Mouse (Mus musculus): ENCODE data around the gene Sh3bp5. TPM values are rescaled to one million over a fixed set of nuclear protein-coding genes. Genes with fewer than 3 reads are reported as not detected.

The Sh3bp5 gene
- polyA plus RNA-seq, 1 experiment = 8.7 TPM

DNA sequence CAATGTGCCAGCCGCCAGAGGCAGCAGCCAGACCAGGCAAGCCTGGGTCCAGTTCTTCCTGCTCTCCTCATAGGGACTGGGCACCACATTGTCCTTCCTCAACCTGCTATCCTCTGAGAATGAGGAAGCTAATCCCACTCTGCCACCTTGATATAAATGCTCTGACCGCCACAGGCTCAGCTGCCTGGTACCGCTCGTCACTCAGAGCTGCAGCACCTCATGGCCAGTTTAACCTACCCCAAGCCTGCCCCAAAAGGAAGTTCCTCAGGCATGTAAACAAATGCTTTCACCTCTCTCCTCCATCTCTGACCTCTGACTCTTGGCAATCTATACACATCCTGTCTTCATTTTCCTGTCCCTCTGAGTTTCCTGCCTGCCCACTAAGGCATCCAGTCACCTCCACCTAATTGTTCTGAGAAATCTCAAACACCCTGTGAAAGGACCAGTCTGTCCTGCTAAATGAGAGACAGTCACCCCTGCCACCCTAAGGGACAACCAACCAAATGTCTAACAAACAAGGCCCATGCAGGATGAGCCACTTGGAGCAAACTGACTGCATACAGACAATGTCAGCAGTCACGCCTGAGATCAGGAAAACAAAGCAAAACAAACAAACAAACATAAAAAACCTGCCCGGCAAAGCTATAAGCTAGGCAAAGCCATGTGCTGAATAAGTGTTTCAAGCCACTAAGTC is 27.8 kb downstream of the Sh3bp5 start:
- no peak overlapping the region for H3K4me3 ChIP-seq (ENCODE audit: insufficient read depth, poor library complexity, severe bottlenecking)
- peaks cover 2% of the 10 kb centered on the region for H3K79me3 ChIP-seq (ENCODE audit: low read depth)
- H3ac ChIP-seq (ENCODE audit: control insufficient read depth, insufficient read length, low read depth) = no peak overlapping the region
- H3K79me2 ChIP-seq (ENCODE audit: control insufficient read depth, insufficient read depth) = peaks cover 3% of the 10 kb centered on the region
- no peaks in the 10 kb centered on the region for H3K27me3 ChIP-seq (ENCODE audit: control insufficient read depth, insufficient read depth, insufficient read length)
- no peak for TF ChIP-seq FOSL1 (IDR thresholded peaks at IDR 0.05; ENCODE audit: insufficient read depth, low read length, poor library complexity, severe bottlenecking)
- no peak for TF ChIP-seq USF1 (IDR thresholded peaks at IDR 0.05; ENCODE audit: low read depth)
- no peak for TF ChIP-seq CTCF (IDR thresholded peaks at IDR 0.05; ENCODE audit: control insufficient read depth, insufficient read depth, insufficient read length)
- no peak for TF ChIP-seq MAX (IDR thresholded peaks at IDR 0.05)
- TF ChIP-seq MYOD1 (IDR thresholded peaks at IDR 0.05; ENCODE audit: control insufficient read depth, insufficient read length, low read depth) = no peak
- no peak for TF ChIP-seq CEBPB (IDR thresholded peaks at IDR 0.05; ENCODE audit: low read depth)
- no peak for TF ChIP-seq MYOG (IDR thresholded peaks at IDR 0.05; ENCODE audit: control insufficient read depth, extremely low read depth, insufficient read length)
- H3K36me3 ChIP-seq (ENCODE audit: control insufficient read depth, insufficient read depth) = peaks cover 13% of the 10 kb centered on the region

DNA sequence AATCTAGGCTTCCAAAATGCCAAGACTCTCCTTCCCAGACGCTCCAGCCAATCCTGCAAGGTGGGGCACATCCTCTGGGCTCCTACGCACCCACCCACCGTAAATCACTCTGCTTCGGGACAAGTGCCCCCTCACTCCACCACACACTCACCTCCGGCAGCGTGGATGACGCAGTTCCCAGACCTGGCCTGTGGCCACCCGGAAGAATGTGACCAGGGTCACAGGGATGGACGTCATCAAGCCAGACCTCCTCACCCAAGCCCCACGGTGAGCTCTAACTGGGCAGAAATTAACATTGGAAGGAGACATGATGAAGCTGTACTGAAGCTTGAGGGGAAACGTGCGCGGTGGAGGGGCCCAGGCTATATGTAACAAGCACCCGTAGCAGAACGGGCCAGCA is 28.7 kb downstream of the Sh3bp5 start:
- Histone ChIP-seq H3K36me3 (ENCODE audit: control insufficient read depth, insufficient read depth) (peaks cover 13% of the 10 kb centered on the region), H3K4me3 (ENCODE audit: insufficient read depth, poor library complexity, severe bottlenecking) (no peak overlapping the region), H3K27me3 (ENCODE audit: control insufficient read depth, insufficient read depth, insufficient read length) (no peaks in the 10 kb centered on the region), H3K79me2 (ENCODE audit: control insufficient read depth, insufficient read depth) (peaks cover 2% of the 10 kb centered on the region), H3ac (ENCODE audit: control insufficient read depth, insufficient read length, low read depth) (no peak overlapping the region), H3K79me3 (ENCODE audit: low read depth) (peaks cover 2% of the 10 kb centered on the region)
- TF ChIP-seq MYOG (IDR thresholded peaks at IDR 0.05; ENCODE audit: control insufficient read depth, extremely low read depth, insufficient read length) (no peak), CTCF (IDR thresholded peaks at IDR 0.05; ENCODE audit: control insufficient read depth, insufficient read depth, insufficient read length) (no peak), FOSL1 (IDR thresholded peaks at IDR 0.05; ENCODE audit: insufficient read depth, low read length, poor library complexity, severe bottlenecking) (no peak)

DNA sequence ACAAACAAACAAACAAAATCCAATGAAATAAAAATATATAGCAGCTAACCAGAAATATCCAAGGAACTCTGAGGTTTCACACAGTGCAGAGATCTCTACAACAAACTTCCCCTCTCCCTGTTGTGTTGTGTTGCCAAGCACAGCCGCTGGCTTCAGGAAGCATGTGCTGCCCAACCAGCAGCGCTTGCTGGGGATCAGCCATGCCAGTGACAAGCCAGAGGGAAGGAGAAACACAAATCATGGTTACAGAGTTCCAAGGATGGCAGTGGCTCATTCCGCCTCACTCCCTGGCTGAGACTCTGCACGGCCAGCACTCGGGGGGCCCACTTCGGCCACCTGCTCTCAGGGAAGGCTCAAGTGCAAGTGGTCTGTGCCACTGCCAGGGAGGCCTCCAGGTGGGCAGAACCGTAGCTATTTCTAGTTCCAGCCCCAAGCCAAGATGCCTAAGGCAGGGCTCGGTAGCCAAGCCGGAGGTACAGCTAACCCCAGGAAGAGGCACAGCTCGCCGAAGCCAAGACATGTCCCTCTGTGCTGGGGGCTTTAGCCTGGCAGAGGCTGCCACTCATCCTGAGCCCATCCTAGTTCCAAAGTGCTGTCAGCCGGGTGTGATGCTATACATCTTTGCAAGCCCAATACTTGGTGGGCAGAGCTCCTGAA is 29.6 kb downstream of the Sh3bp5 start:
- TF ChIP-seq CEBPB (IDR thresholded peaks at IDR 0.05; ENCODE audit: low read depth) = no peak
- no peak for TF ChIP-seq MYOG (IDR thresholded peaks at IDR 0.05; ENCODE audit: control insufficient read depth, extremely low read depth, insufficient read length)
- TF ChIP-seq MYOD1 (IDR thresholded peaks at IDR 0.05; ENCODE audit: control insufficient read depth, insufficient read length, low read depth) = no peak
- TF ChIP-seq FOSL1 (IDR thresholded peaks at IDR 0.05; ENCODE audit: insufficient read depth, low read length, poor library complexity, severe bottlenecking) = no peak
- TF ChIP-seq USF1 (IDR thresholded peaks at IDR 0.05; ENCODE audit: low read depth) = no peak
- no peak for TF ChIP-seq CTCF (IDR thresholded peaks at IDR 0.05; ENCODE audit: control insufficient read depth, insufficient read depth, insufficient read length)
- TF ChIP-seq MAX (IDR thresholded peaks at IDR 0.05) = no peak

DNA sequence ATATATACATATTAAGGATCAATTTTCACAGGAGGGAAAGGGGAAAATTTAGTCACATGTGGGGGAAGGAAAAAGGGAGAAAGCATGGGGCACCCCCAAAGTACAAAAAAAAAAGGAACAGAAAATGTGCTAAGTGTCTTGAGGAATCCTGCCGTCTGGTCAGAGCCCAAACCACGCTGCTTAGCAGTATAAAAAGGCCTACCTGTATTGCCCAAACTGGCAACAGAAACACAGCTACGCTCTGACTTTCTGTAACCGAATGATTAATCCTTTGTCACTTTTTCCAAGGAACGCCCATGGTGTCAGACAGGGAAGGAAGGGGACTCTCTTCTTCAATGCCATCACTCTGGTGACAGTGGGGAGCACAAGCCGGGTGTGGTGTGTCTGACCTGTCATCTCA is 30.2 kb downstream of the Sh3bp5 start:
- TF ChIP-seq CEBPB (IDR thresholded peaks at IDR 0.05; ENCODE audit: low read depth) (no peak), MYOD1 (IDR thresholded peaks at IDR 0.05; ENCODE audit: control insufficient read depth, insufficient read length, low read depth) (no peak), MYOG (IDR thresholded peaks at IDR 0.05; ENCODE audit: control insufficient read depth, extremely low read depth, insufficient read length) (no peak), CTCF (IDR thresholded peaks at IDR 0.05; ENCODE audit: control insufficient read depth, insufficient read depth, insufficient read length) (no peak), FOSL1 (IDR thresholded peaks at IDR 0.05; ENCODE audit: insufficient read depth, low read length, poor library complexity, severe bottlenecking) (no peak), MAX (IDR thresholded peaks at IDR 0.05) (no peak), USF1 (IDR thresholded peaks at IDR 0.05; ENCODE audit: low read depth) (no peak)
- H3K79me2 ChIP-seq (ENCODE audit: control insufficient read depth, insufficient read depth) = peaks cover 4% of the 10 kb centered on the region
- no peak overlapping the region for H3K4me3 ChIP-seq (ENCODE audit: insufficient read depth, poor library complexity, severe bottlenecking)
- H3K79me3 ChIP-seq (ENCODE audit: low read depth) = peaks cover 2% of the 10 kb centered on the region
- H3K36me3 ChIP-seq (ENCODE audit: control insufficient read depth, insufficient read depth) = peaks cover 4% of the 10 kb centered on the region
- H3ac ChIP-seq (ENCODE audit: control insufficient read depth, insufficient read length, low read depth) = no peak overlapping the region
- H3K27me3 ChIP-seq (ENCODE audit: control insufficient read depth, insufficient read depth, insufficient read length) = no peaks in the 10 kb centered on the region

More for the DNA sequence above, 29.6 kb downstream of the Sh3bp5 start:
- no peak overlapping the region for H3K4me3 ChIP-seq (ENCODE audit: insufficient read depth, poor library complexity, severe bottlenecking)
- peaks cover 2% of the 10 kb centered on the region for H3K79me3 ChIP-seq (ENCODE audit: low read depth)
- no peaks in the 10 kb centered on the region for H3K27me3 ChIP-seq (ENCODE audit: control insufficient read depth, insufficient read depth, insufficient read length)
- H3K36me3 ChIP-seq (ENCODE audit: control insufficient read depth, insufficient read depth) = peaks cover 11% of the 10 kb centered on the region
- no peak overlapping the region for H3ac ChIP-seq (ENCODE audit: control insufficient read depth, insufficient read length, low read depth)
- H3K79me2 ChIP-seq (ENCODE audit: control insufficient read depth, insufficient read depth) = peaks cover 4% of the 10 kb centered on the region

DNA sequence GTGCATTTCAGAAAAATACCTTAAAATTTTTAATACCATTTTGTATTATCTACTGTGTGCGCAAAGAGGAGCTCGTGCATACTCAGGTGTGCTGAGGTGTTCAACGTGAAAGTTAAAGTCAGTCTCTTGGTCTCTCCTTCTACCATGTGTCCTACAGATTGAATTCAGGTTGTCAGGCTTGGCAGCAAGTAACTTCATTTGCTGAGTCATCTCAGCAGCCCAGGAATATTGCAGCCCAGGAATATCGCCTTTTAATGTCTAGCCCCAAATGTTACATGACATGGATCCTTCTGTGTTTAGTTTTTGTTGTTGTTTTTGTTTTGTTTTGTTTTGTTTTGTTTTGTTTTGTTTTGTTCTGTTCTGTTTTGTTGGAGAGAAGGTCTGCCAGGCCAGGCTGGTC is 31.2 kb downstream of the Sh3bp5 start:
- Histone ChIP-seq H3ac (ENCODE audit: control insufficient read depth, insufficient read length, low read depth) (no peak overlapping the region), H3K79me2 (ENCODE audit: control insufficient read depth, insufficient read depth) (peaks cover 4% of the 10 kb centered on the region), H3K79me3 (ENCODE audit: low read depth) (peaks cover 2% of the 10 kb centered on the region), H3K36me3 (ENCODE audit: control insufficient read depth, insufficient read depth) (peaks cover 1% of the 10 kb centered on the region), H3K4me3 (ENCODE audit: insufficient read depth, poor library complexity, severe bottlenecking) (no peak overlapping the region), H3K27me3 (ENCODE audit: control insufficient read depth, insufficient read depth, insufficient read length) (no peaks in the 10 kb centered on the region)
- TF ChIP-seq USF1 (IDR thresholded peaks at IDR 0.05; ENCODE audit: low read depth) = no peak
- TF ChIP-seq CTCF (IDR thresholded peaks at IDR 0.05; ENCODE audit: control insufficient read depth, insufficient read depth, insufficient read length) = no peak
- no peak for TF ChIP-seq FOSL1 (IDR thresholded peaks at IDR 0.05; ENCODE audit: insufficient read depth, low read length, poor library complexity, severe bottlenecking)
- TF ChIP-seq MYOG (IDR thresholded peaks at IDR 0.05; ENCODE audit: control insufficient read depth, extremely low read depth, insufficient read length) = no peak
- TF ChIP-seq MAX (IDR thresholded peaks at IDR 0.05) = no peak
